Mouse (Mus musculus): ENCODE results near the gene Grcc10.
A peak's percentile ranks its signal among the peaks of the same experiment; 100 is the strongest.

The Grcc10 gene

GRCm38 (mm10) chr6:124756652-124757350 lies 15.6 kb upstream of the Grcc10 start:
- peak; percentile 94 for DNase-seq

- DNase-seq, result peak; percentile 85
These were observed 14.8 kb upstream of the Grcc10 start, which contains the start of the genes Gm45234 and Atn1 for GRCm38 (mm10) chr6:124755831-124756595. Gene Gm45234 (minus strand): TSS chr6:124756021. Gene Atn1 (minus strand): TSS chr6:124756524.

- DNase-seq, result no peak
These were observed 14.1 kb upstream of the Grcc10 start for GRCm38 (mm10) chr6:124755306-124755705.

GRCm38 (mm10) chr6:124753861-124754260 lies 12.7 kb upstream of the Grcc10 start:
- no peak for DNase-seq

GRCm38 (mm10) chr6:124750405-124750804 lies 9.2 kb upstream of the Grcc10 start:
- DNase-seq, result no peak

GRCm38 (mm10) chr6:124746654-124747632 lies 5.8 kb upstream of the Grcc10 start:
- DNase-seq, result no peak

- DNase-seq, result no peak
These were observed 5.1 kb upstream of the Grcc10 start for GRCm38 (mm10) chr6:124746296-124746605.

GRCm38 (mm10) chr6:124745490-124746295 lies 4.5 kb upstream of the Grcc10 start:
- DNase-seq, result peak; percentile 94

- DNase-seq, result no peak
These were observed 3.7 kb upstream of the Grcc10 start for GRCm38 (mm10) chr6:124744755-124745321.

GRCm38 (mm10) chr6:124743647-124744046 lies 2.5 kb upstream of the Grcc10 start:
- no peak for DNase-seq

GRCm38 (mm10) chr6:124742839-124743514 lies 1.8 kb upstream of the Grcc10 start:
- no peak for DNase-seq

- DNase-seq, result no peak
These were observed 668 bp upstream of the Grcc10 start for GRCm38 (mm10) chr6:124741842-124742241.

GRCm38 (mm10) chr6:124740211-124740887 lies 825 bp downstream of the Grcc10 start:
- DNase-seq, result peak; percentile 74

GRCm38 (mm10) chr6:124739231-124739796 lies 1.9 kb downstream of the Grcc10 start:
- DNase-seq, result no peak

- peak; percentile 86 for DNase-seq
These were observed 2.6 kb downstream of the Grcc10 start, which contains the start of gene Ptpn6 for GRCm38 (mm10) chr6:124738511-124739023. Gene Ptpn6 (minus strand): TSS chr6:124738714.

- no peak for DNase-seq
These were observed 4.1 kb downstream of the Grcc10 start for GRCm38 (mm10) chr6:124737040-124737439.

- DNase-seq, result no peak
These were observed 6.8 kb downstream of the Grcc10 start for GRCm38 (mm10) chr6:124734417-124734816.

GRCm38 (mm10) chr6:124732476-124733370 lies 8.5 kb downstream of the Grcc10 start:
- peak; percentile 63 for DNase-seq

- DNase-seq, result no peak
These were observed 10.1 kb downstream of the Grcc10 start for GRCm38 (mm10) chr6:124731038-124731437.

All from lung, postnatal 10 days (tissue).